Mouse (Mus musculus) neural tube, embryonic 14.5 days (tissue): ENCODE data around the gene Mt3. TPM values are rescaled to one million over a fixed set of nuclear protein-coding genes. Genes with fewer than 3 reads are reported as not detected.
"Not testable (repeated sequence)": the region's sequence is repeated elsewhere in the genome, so short reads cannot be mapped to it uniquely, and the experiment has no call there.

Source experiments
- ATAC-seq: fragments of 200-750 bp; cut with Nextera tagmentation; 2 replicates; pipeline ENCODE4 v1.8.0; 2017; ENCODE audit warnings: low read depth, mild to moderate bottlenecking, moderate TSS enrichment, moderate library complexity
- H3K27ac ChIP-seq: fragments of 300-500 bp; sonication (generic); 2 replicates; pipeline ENCODE4 v1.5.1; 2014; ENCODE audit warnings: low read depth, mild to moderate bottlenecking, control low read depth, low read length, moderate library complexity, mixed read lengths
- H3K27me3 ChIP-seq: fragments of 300-500 bp; sonication (generic); 2 replicates; pipeline ENCODE4 v1.6.1; 2014; ENCODE audit warnings: low read length; ENCODE audit not compliant: control insufficient read depth, insufficient read depth
- H3K36me3 ChIP-seq: fragments of 300-500 bp; sonication (generic); 2 replicates; pipeline ENCODE4 v1.6.1; 2014; ENCODE audit warnings: low read length, mixed read lengths; ENCODE audit not compliant: control insufficient read depth, insufficient read depth
- H3K4me1 ChIP-seq: fragments of 300-500 bp; sonication (generic); 2 replicates; pipeline ENCODE4 v1.6.1; 2014; ENCODE audit warnings: low read length; ENCODE audit not compliant: control insufficient read depth, insufficient read depth
- H3K4me2 ChIP-seq: fragments of 300-500 bp; sonication (generic); 2 replicates; pipeline ENCODE4 v1.6.1; 2014; ENCODE audit warnings: mild to moderate bottlenecking, low read depth, low read length, control low read depth
- H3K4me3 ChIP-seq: fragments of 300-500 bp; sonication (generic); 2 replicates; pipeline ENCODE4 v1.5.1; 2014; ENCODE audit warnings: low read depth, low read length, control low read depth, mixed read lengths
- H3K9ac ChIP-seq: fragments of 300-500 bp; sonication (generic); replicated peaks from 2 replicates; pipeline ENCODE4 v1.6.1; 2014; ENCODE audit warnings: low read depth, mild to moderate bottlenecking, control low read depth, low read length, mixed read lengths
- H3K9me3 ChIP-seq: fragments of 300-500 bp; sonication (generic); 2 replicates; pipeline ENCODE4 v1.6.1; 2016; ENCODE audit warnings: low read length; ENCODE audit not compliant: control insufficient read depth
- WGBS: fragments of 180-500 bp; shearing (Covaris S2); extraction: QIAGEN DNeasy Blood & Tissue Kit; methylation state at CpG from one replicate; pipeline ENCODE4 v1.1.7; 2014; 5-methylcytosine and 5-hydroxymethylcytosine counted together
- polyA plus RNA-seq: library from polyadenylated mRNA; unstranded; fragments of >200 nt; fragmentation: Nextera tagmentation; extraction: Ambion mirVana; gene quantifications from 2 replicates; pipeline ENCODE4 v1.2.1, GENCODE M21; 2014

The Mt3 gene
- polyA plus RNA-seq, 1 experiment from 2014 or later = 295 TPM

GRCm38 (mm10) chr8:94118776-94119430 is 33.5 kb upstream of the Mt3 start:
- Histone ChIP-seq H3K36me3 (no peaks in the 10 kb centered on the region), H3K27me3 (no peaks in the 10 kb centered on the region), H3K9ac (no peak overlapping the region), H3K27ac (peak overlapping the region; percentile 78), H3K4me3 (no peak overlapping the region), H3K4me1 (peaks cover 11% of the 10 kb centered on the region; the same call in 1 of the 2 replicates), H3K9me3 (no peaks in the 10 kb centered on the region), H3K4me2 (no peak overlapping the region)
- ATAC-seq = peak; percentile 87
- WGBS = 1% methylated on average over 6 of the region's 6 CpGs

GRCm38 (mm10) chr8:94121625-94122024 is 30.8 kb upstream of the Mt3 start:
- Histone ChIP-seq H3K36me3 (no peaks in the 10 kb centered on the region), H3K27ac (no peak overlapping the region), H3K9ac (no peak overlapping the region), H3K27me3 (no peaks in the 10 kb centered on the region), H3K4me3 (no peak overlapping the region), H3K4me2 (no peak overlapping the region), H3K4me1 (peaks cover 11% of the 10 kb centered on the region; the same call in 1 of the 2 replicates), H3K9me3 (no peaks in the 10 kb centered on the region)
- 76% methylated on average over 9 of the region's 9 CpGs for WGBS
- ATAC-seq = no peak

- no peak overlapping the region for H3K27ac ChIP-seq
- peaks cover 11% of the 10 kb centered on the region; the same call in 1 of the 2 replicates for H3K4me1 ChIP-seq
- no peak overlapping the region for H3K4me2 ChIP-seq
- no peaks in the 10 kb centered on the region for H3K9me3 ChIP-seq
- 53% methylated on average over 8 of the region's 8 CpGs for WGBS
- no peak overlapping the region for H3K9ac ChIP-seq
- no peak for ATAC-seq
- H3K36me3 ChIP-seq = no peaks in the 10 kb centered on the region
- H3K27me3 ChIP-seq = no peaks in the 10 kb centered on the region
- H3K4me3 ChIP-seq = no peak overlapping the region
Observed at GRCm38 (mm10) chr8:94122711-94123468, 29.5 kb upstream of the Mt3 start.

GRCm38 (mm10) chr8:94127711-94128110 is 24.7 kb upstream of the Mt3 start:
- H3K27ac ChIP-seq = peak overlapping the region; percentile 22; the same call in 1 of the 2 replicates
- no peaks in the 10 kb centered on the region for H3K9me3 ChIP-seq
- H3K4me2 ChIP-seq = no peak overlapping the region
- ATAC-seq = no peak
- no peaks in the 10 kb centered on the region for H3K4me1 ChIP-seq
- no peak overlapping the region for H3K9ac ChIP-seq
- no peaks in the 10 kb centered on the region for H3K27me3 ChIP-seq
- WGBS = 44% methylated on average over 6 of the region's 6 CpGs
- H3K36me3 ChIP-seq = no peaks in the 10 kb centered on the region
- H3K4me3 ChIP-seq = no peak overlapping the region

GRCm38 (mm10) chr8:94129133-94129789 is 23.1 kb upstream of the Mt3 start:
- H3K4me2 ChIP-seq = no peak overlapping the region
- no peaks in the 10 kb centered on the region for H3K36me3 ChIP-seq
- 65% methylated on average over 6 of the region's 6 CpGs for WGBS
- H3K9ac ChIP-seq = no peak overlapping the region
- no peak for ATAC-seq
- H3K27ac ChIP-seq = no peak overlapping the region
- no peak overlapping the region for H3K4me3 ChIP-seq
- no peaks in the 10 kb centered on the region for H3K27me3 ChIP-seq
- no peaks in the 10 kb centered on the region for H3K9me3 ChIP-seq
- no peaks in the 10 kb centered on the region for H3K4me1 ChIP-seq

- H3K4me3 ChIP-seq = no peak overlapping the region
- no peak for ATAC-seq
- H3K9ac ChIP-seq = no peak overlapping the region
- H3K9me3 ChIP-seq = no peaks in the 10 kb centered on the region
- no peak overlapping the region for H3K27ac ChIP-seq
- no peaks in the 10 kb centered on the region for H3K4me1 ChIP-seq
- 92% methylated on average over 4 of the region's 4 CpGs for WGBS
- no peak overlapping the region for H3K4me2 ChIP-seq
- H3K27me3 ChIP-seq = no peaks in the 10 kb centered on the region
- no peaks in the 10 kb centered on the region for H3K36me3 ChIP-seq
Observed at GRCm38 (mm10) chr8:94130126-94130525, 22.3 kb upstream of the Mt3 start.

GRCm38 (mm10) chr8:94132096-94132495 is 20.3 kb upstream of the Mt3 start:
- H3K27me3 ChIP-seq = no peaks in the 10 kb centered on the region
- H3K36me3 ChIP-seq = no peaks in the 10 kb centered on the region
- no peak for ATAC-seq
- no peak overlapping the region for H3K27ac ChIP-seq
- no peaks in the 10 kb centered on the region for H3K9me3 ChIP-seq
- H3K9ac ChIP-seq = no peak overlapping the region
- 63% methylated on average over 5 of the region's 5 CpGs for WGBS
- no peak overlapping the region for H3K4me3 ChIP-seq
- H3K4me2 ChIP-seq = no peak overlapping the region
- no peaks in the 10 kb centered on the region for H3K4me1 ChIP-seq

- H3K36me3 ChIP-seq, H3K27me3 ChIP-seq, H3K9ac ChIP-seq, H3K4me1 ChIP-seq, H3K4me3 ChIP-seq, H3K27ac ChIP-seq, ATAC-seq, H3K9me3 ChIP-seq, H3K4me2 ChIP-seq: not testable (repeated sequence)
- 82% methylated on average over 3 of the region's 3 CpGs for WGBS
Observed at GRCm38 (mm10) chr8:94134601-94135000, 17.8 kb upstream of the Mt3 start.

GRCm38 (mm10) chr8:94135556-94135955 is 16.9 kb upstream of the Mt3 start:
- no peaks in the 10 kb centered on the region for H3K36me3 ChIP-seq
- WGBS = 89% methylated on average over 6 of the region's 6 CpGs
- H3K4me2 ChIP-seq = no peak overlapping the region
- no peaks in the 10 kb centered on the region for H3K27me3 ChIP-seq
- no peak for ATAC-seq
- no peak overlapping the region for H3K9ac ChIP-seq
- no peak overlapping the region for H3K4me3 ChIP-seq
- H3K27ac ChIP-seq = no peak overlapping the region
- no peaks in the 10 kb centered on the region for H3K9me3 ChIP-seq
- H3K4me1 ChIP-seq = no peaks in the 10 kb centered on the region
